Mouse (Mus musculus) C2C12 (cell line): ENCODE results near the gene Adarb2.

ENCODE experiments used
- CEBPB ChIP-seq: IDR thresholded peaks from one replicate; pipeline ENCODE4 v1.6.1; 2011; ENCODE audit warnings: low read depth, mild to moderate bottlenecking, control low read depth, moderate library complexity
- CTCF ChIP-seq: IDR thresholded peaks from one replicate; pipeline ENCODE4 v1.5.1; 2011; ENCODE audit not compliant: control insufficient read depth, insufficient read depth, insufficient read length
- MAX ChIP-seq: IDR thresholded peaks from one replicate; pipeline ENCODE4 v1.6.1; 2011; ENCODE audit warnings: mild to moderate bottlenecking, control low read depth
- MYOD1 ChIP-seq: IDR thresholded peaks from one replicate; pipeline ENCODE4 v1.6.1; 2011; ENCODE audit warnings: low read depth; ENCODE audit not compliant: control insufficient read depth, insufficient read length
- MYOG ChIP-seq: IDR thresholded peaks from one replicate; pipeline ENCODE4 v1.6.1; 2011; ENCODE audit not compliant: control insufficient read depth, insufficient read length; ENCODE audit errors: extremely low read depth

- TF ChIP-seq CTCF, result no peak
- no peak for TF ChIP-seq CEBPB
- TF ChIP-seq MYOD1, result no peak
- TF ChIP-seq MAX, result no peak
- no peak for TF ChIP-seq MYOG
Measured at GRCm38 (mm10) chr13:8352952-8353351, 150.3 kb downstream of the Adarb2 start.
